In the genomic region with DNA sequence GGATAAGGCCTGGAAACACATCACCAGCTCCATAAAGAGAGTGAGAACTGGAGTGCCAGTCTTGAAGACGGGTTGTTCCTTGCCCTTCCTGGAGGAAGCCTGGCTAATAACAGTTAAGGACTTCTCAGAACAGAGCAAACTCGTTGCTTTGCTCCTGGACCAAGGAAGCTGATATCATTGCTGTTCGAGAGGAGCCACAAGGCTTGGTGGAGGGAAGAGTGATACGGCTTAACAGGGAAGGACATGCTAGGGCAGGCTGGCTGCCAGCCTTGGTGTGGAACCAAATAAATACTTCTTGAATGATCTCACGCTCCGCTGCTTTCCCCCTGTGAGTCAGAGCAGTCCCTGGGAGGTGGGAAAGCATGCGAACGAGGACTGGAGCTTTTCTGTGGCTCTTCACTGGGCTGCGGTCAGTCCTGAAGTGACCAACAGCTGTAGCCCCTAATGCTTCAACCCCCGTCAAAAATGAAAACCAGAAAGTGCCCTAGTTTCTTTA, we compare ENCODE assay signal across 8 mouse cellular contexts. TPM values are rescaled to one million over a fixed set of nuclear protein-coding genes. Genes with fewer than 3 reads are reported as not detected.
A peak's percentile ranks its signal among the peaks of the same experiment; 100 is the strongest.
DNase-seq lines count a peak whose midpoint lies in the region; ATAC-seq and TF ChIP-seq lines count a peak whose summit lies in the region.

No protein-coding gene starts in this region.

- no peak for DNase-seq in layer of hippocampus, adult 2 months (ENCODE audit: low spot score in 2 of 2)
- DNase-seq in layer of hippocampus, adult 18-20 months (ENCODE audit: low spot score in 2 of 2), result no peak
- peak; percentile 76 to 80 for DNase-seq in gastrocnemius, postnatal 36 days
- peak; percentile 87 for DNase-seq in kidney, adult 11 months
- DNase-seq in lung, postnatal 36 days, result peak; percentile 90
- DNase-seq in thymus, postnatal 25 days, result no peak
- DNase-seq in thymus, postnatal 4 days, result no peak

- H3K4me3 ChIP-seq in layer of hippocampus, adult 2 months, result no peak overlapping the region

- TF ChIP-seq CTCF in layer of hippocampus, adult 2 months (conservative IDR thresholded peaks at IDR 0.05), result no peak

- intact Hi-C loops in gastrocnemius, postnatal 36 days (cut with DNase I), result no loop called here

- peak; percentile 23; the same call in 1 of the 2 replicates for ATAC-seq in cerebellum, adult (ENCODE audit: insufficient number of reproducible peaks, low FRiP score, low TSS enrichment)

- peak overlapping the region; percentile 51 for H3K27ac ChIP-seq in layer of hippocampus, adult 2 months

RNA-seq across cellular contexts. Expression of a gene that starts 21.8 kb away (rescaled TPM):
- 100 to 1,000 TPM in 1 of 2 experiments, 10 to 100 TPM in 1; 95.1 to 104 TPM for total RNA-seq in layer of hippocampus, adult 2 months (2021)
- 100 to 1,000 TPM; 101 to 103 TPM for total RNA-seq in layer of hippocampus, adult 18-20 months (2021)
- total RNA-seq in gastrocnemius, postnatal 36 days (2021), result 10 to 100 TPM; 47.1 to 48.8 TPM

RNA-seq across cellular contexts. Expression of a gene that starts 39.2 kb away (rescaled TPM):
- total RNA-seq in layer of hippocampus, adult 2 months (2021), result 10 to 100 TPM; 23.5 to 29.0 TPM
- total RNA-seq in layer of hippocampus, adult 18-20 months (2021), result 10 to 100 TPM; 22.3 to 22.4 TPM
- 1 to 10 TPM; 3.2 to 3.8 TPM for total RNA-seq in gastrocnemius, postnatal 36 days (2021)

RNA-seq across cellular contexts. Expression of a gene that starts 56.1 kb away (rescaled TPM):
- 10 to 100 TPM; 29.8 to 32.8 TPM for total RNA-seq in layer of hippocampus, adult 2 months (2021)
- 10 to 100 TPM; 26.5 to 28.6 TPM for total RNA-seq in layer of hippocampus, adult 18-20 months (2021)
- 10 to 100 TPM; 23.2 to 28.6 TPM for total RNA-seq in gastrocnemius, postnatal 36 days (2021)

Comparison
In these comparisons a context has a peak if more than half of its experiments do, and no peak if none do; other contexts are left out.
1. DNase-seq: peak in gastrocnemius, postnatal 36 days (2 of 2), kidney, adult 11 months (single experiment) and lung, postnatal 36 days (single experiment); none in layer of hippocampus, adult 2 months (0 of 2), layer of hippocampus, adult 18-20 months (0 of 2), thymus, postnatal 25 days (single experiment) and thymus, postnatal 4 days (single experiment).
2. RNA of a gene that starts 39.2 kb away (total RNA-seq): 23.5 to 29.0 TPM in layer of hippocampus, adult 2 months and 22.3 to 22.4 TPM in layer of hippocampus, adult 18-20 months; 3.2 to 3.8 TPM in gastrocnemius, postnatal 36 days; every median in the first group is over 4 times any median in the second.